Mouse (Mus musculus) thymus, adult 2 months (tissue): Measurements from ENCODE around the gene Col8a1. TPM values are rescaled to one million over a fixed set of nuclear protein-coding genes. Genes with fewer than 3 reads are reported as not detected.

Experiments
- DNase-seq: peaks from one replicate; pipeline ENCODE4 v3.0.0; 2021
- H3K27ac ChIP-seq: fragments of 200-500 bp; 2 replicates; pipeline ENCODE4 v1.5.1; 2012; ENCODE audit warnings: low read length, control low read depth; ENCODE audit not compliant: control insufficient read depth, insufficient read depth
- H3K27me3 ChIP-seq: fragments of 200-500 bp; 2 replicates; pipeline ENCODE4 v1.6.1; 2012; ENCODE audit warnings: mild to moderate bottlenecking, low read length, moderate library complexity, mixed read lengths; ENCODE audit not compliant: control insufficient read depth, insufficient read depth
- H3K36me3 ChIP-seq: fragments of 200-500 bp; 2 replicates; pipeline ENCODE4 v1.6.1; 2012; ENCODE audit warnings: mild to moderate bottlenecking, low read length, moderate library complexity; ENCODE audit not compliant: control insufficient read depth, insufficient read depth
- H3K4me1 ChIP-seq: fragments of 200-500 bp; replicated peaks from 2 replicates; pipeline ENCODE4 v1.6.1; 2012; ENCODE audit warnings: low read length; ENCODE audit not compliant: control insufficient read depth, insufficient read depth
- H3K4me3 ChIP-seq: fragments of 200-500 bp; 2 replicates; pipeline ENCODE4 v1.5.1; 2012; ENCODE audit warnings: mild to moderate bottlenecking, low read length, control low read depth, moderate library complexity; ENCODE audit not compliant: control insufficient read depth, insufficient read depth
- CTCF ChIP-seq: fragments of 200-500 bp; IDR thresholded peaks from 2 replicates; pipeline ENCODE4 v1.5.1; 2012; ENCODE audit warnings: mild to moderate bottlenecking, control low read depth, low read length, moderate library complexity, borderline replicate concordance; ENCODE audit not compliant: control insufficient read depth, poor library complexity, insufficient read depth; ENCODE audit errors: extremely low read depth
- POLR2A ChIP-seq: fragments of 200-500 bp; IDR thresholded peaks from 2 replicates; pipeline ENCODE4 v1.6.1; 2012; ENCODE audit warnings: mild to moderate bottlenecking, low read length, control low read depth, moderate library complexity; ENCODE audit not compliant: control insufficient read depth, poor library complexity, insufficient read depth; ENCODE audit errors: extremely low read depth
- WGBS: fragments of 180-500 bp; shearing (Covaris S2); methylation state at CpG from one replicate; pipeline ENCODE4 v1.1.7; 2018; 5-methylcytosine and 5-hydroxymethylcytosine counted together
- polyA plus RNA-seq: library from polyadenylated mRNA; depleted of rRNA; stranded (reverse); fragments of >200 nt; gene quantifications from 2 replicates; pipeline ENCODE4 v1.2.3, GENCODE M21; 2012

Col8a1 gene
- polyA plus RNA-seq, 1 experiment: 0.26 TPM

GRCm38 (mm10) chr16:57734942-57735341 lies 19.6 kb downstream of the Col8a1 start:
- WGBS: 93% methylated on average over 2 of the region's 2 CpGs
- H3K4me3 ChIP-seq: no peak overlapping the region
- DNase-seq: no peak
- no peaks in the 10 kb centered on the region for H3K4me1 ChIP-seq
- no peak for TF ChIP-seq POLR2A
- TF ChIP-seq CTCF: no peak
- no peaks in the 10 kb centered on the region for H3K36me3 ChIP-seq
- no peaks in the 10 kb centered on the region for H3K27me3 ChIP-seq
- H3K27ac ChIP-seq: no peak overlapping the region

- H3K4me3 ChIP-seq: no peak overlapping the region
- no peak for TF ChIP-seq CTCF
- TF ChIP-seq POLR2A: no peak
- WGBS: 93% methylated on average over 1 of the region's 1 CpGs
- H3K4me1 ChIP-seq: no peaks in the 10 kb centered on the region
- no peak for DNase-seq
- H3K36me3 ChIP-seq: no peaks in the 10 kb centered on the region
- no peak overlapping the region for H3K27ac ChIP-seq
- H3K27me3 ChIP-seq: no peaks in the 10 kb centered on the region
These were observed 21.0 kb downstream of the Col8a1 start for GRCm38 (mm10) chr16:57733545-57733944.

GRCm38 (mm10) chr16:57733139-57733538 lies 21.4 kb downstream of the Col8a1 start:
- Histone ChIP-seq H3K4me3 (no peak overlapping the region), H3K4me1 (no peaks in the 10 kb centered on the region), H3K27ac (no peak overlapping the region), H3K27me3 (no peaks in the 10 kb centered on the region), H3K36me3 (no peaks in the 10 kb centered on the region)
- DNase-seq: no peak
- TF ChIP-seq POLR2A (no peak), CTCF (no peak)
- WGBS: 98% methylated on average over 3 of the region's 3 CpGs

GRCm38 (mm10) chr16:57724978-57725377 lies 29.6 kb downstream of the Col8a1 start:
- Histone ChIP-seq H3K36me3 (no peaks in the 10 kb centered on the region), H3K4me1 (no peaks in the 10 kb centered on the region), H3K27ac (no peak overlapping the region), H3K27me3 (no peaks in the 10 kb centered on the region), H3K4me3 (no peak overlapping the region)
- TF ChIP-seq POLR2A (no peak), CTCF (no peak)
- no peak for DNase-seq
- WGBS: 61% methylated on average over 3 of the region's 3 CpGs

GRCm38 (mm10) chr16:57718982-57719381 lies 35.6 kb downstream of the Col8a1 start:
- no peak for DNase-seq
- Histone ChIP-seq H3K36me3 (no peaks in the 10 kb centered on the region), H3K4me1 (no peaks in the 10 kb centered on the region), H3K27me3 (no peaks in the 10 kb centered on the region), H3K4me3 (no peak overlapping the region), H3K27ac (no peak overlapping the region)
- no peak for TF ChIP-seq CTCF
- WGBS: 87% methylated on average over 2 of the region's 2 CpGs

GRCm38 (mm10) chr16:57698733-57699132 lies 55.8 kb downstream of the Col8a1 start:
- Histone ChIP-seq H3K4me3 (no peak overlapping the region), H3K27ac (no peak overlapping the region), H3K4me1 (no peaks in the 10 kb centered on the region), H3K27me3 (no peaks in the 10 kb centered on the region), H3K36me3 (no peaks in the 10 kb centered on the region)
- TF ChIP-seq CTCF (no peak), POLR2A (no peak)
- 88% methylated on average over 5 of the region's 5 CpGs for WGBS
- DNase-seq: no peak

GRCm38 (mm10) chr16:57694694-57695093 lies 59.8 kb downstream of the Col8a1 start:
- Histone ChIP-seq H3K27me3 (no peaks in the 10 kb centered on the region), H3K4me1 (no peaks in the 10 kb centered on the region), H3K36me3 (no peaks in the 10 kb centered on the region), H3K4me3 (no peak overlapping the region), H3K27ac (no peak overlapping the region)
- 84% methylated on average over 1 of the region's 1 CpGs for WGBS
- TF ChIP-seq CTCF: no peak
- no peak for TF ChIP-seq POLR2A
- no peak for DNase-seq
